Mouse (Mus musculus) kidney, postnatal 0 days (tissue): ENCODE data around the gene Gm11034. TPM values are rescaled to one million over a fixed set of nuclear protein-coding genes. Genes with fewer than 3 reads are reported as not detected.

Experiments used
- ATAC-seq: fragments of 200-750 bp; cut with Nextera tagmentation; replicated peaks from 2 replicates; pipeline ENCODE4 v1.8.0; 2017; ENCODE audit warnings: low read depth, moderate number of reproducible peaks, moderate TSS enrichment, moderate library complexity; ENCODE audit not compliant: low FRiP score
- DNase-seq: peaks from one replicate; pipeline ENCODE4 v3.0.0-alpha.2; 2016; ENCODE audit warnings: low spot score
- H3K27ac ChIP-seq: fragments of 300-500 bp; sonication (generic); 2 replicates; pipeline ENCODE4 v1.5.1; 2014; ENCODE audit warnings: mild to moderate bottlenecking
- H3K27me3 ChIP-seq: fragments of 300-500 bp; sonication (generic); 2 replicates; pipeline ENCODE4 v1.6.1; 2014; ENCODE audit warnings: low read length, mixed read lengths; ENCODE audit not compliant: insufficient read depth
- H3K36me3 ChIP-seq: fragments of 300-500 bp; sonication (generic); 2 replicates; pipeline ENCODE4 v1.6.1; 2014; ENCODE audit warnings: low read length, mixed read lengths; ENCODE audit not compliant: insufficient read depth
- H3K4me1 ChIP-seq: fragments of 300-500 bp; sonication (generic); replicated peaks from 2 replicates; pipeline ENCODE4 v1.6.1; 2014; ENCODE audit warnings: antibody characterized with exemption, low read length, mixed read lengths; ENCODE audit not compliant: insufficient read depth
- H3K4me2 ChIP-seq: fragments of 300-500 bp; sonication (generic); 2 replicates; pipeline ENCODE4 v1.6.1; 2014; ENCODE audit warnings: mild to moderate bottlenecking, low read length, moderate library complexity, mixed read lengths
- H3K4me3 ChIP-seq: fragments of 300-500 bp; sonication (generic); replicated peaks from 2 replicates; pipeline ENCODE4 v1.5.1; 2014; ENCODE audit warnings: low read depth, low read length
- H3K9ac ChIP-seq: fragments of 300-500 bp; sonication (generic); 2 replicates; pipeline ENCODE4 v1.6.1; 2014; ENCODE audit warnings: low read depth, low read length
- H3K9me3 ChIP-seq: fragments of 300-500 bp; sonication (generic); replicated peaks from 2 replicates; pipeline ENCODE4 v1.6.1; 2016; ENCODE audit warnings: low read length, inconsistent platforms, mixed read lengths
- CTCF ChIP-seq: IDR thresholded peaks from 2 replicates; pipeline ENCODE4 v1.5.1; 2016; ENCODE audit warnings: antibody characterized with exemption, low read depth, mild to moderate bottlenecking, moderate library complexity
- WGBS: fragments of 180-500 bp; shearing (Covaris S2); extraction: QIAGEN DNeasy Blood & Tissue Kit; methylation state at CpG from one replicate; pipeline ENCODE4 v1.1.7; 2014; 5-methylcytosine and 5-hydroxymethylcytosine counted together
- polyA plus RNA-seq: library from polyadenylated mRNA; unstranded; fragments of >200 nt; fragmentation: Nextera tagmentation; extraction: Ambion mirVana; gene quantifications from 2 replicates; pipeline ENCODE4 v1.2.1, GENCODE M21; 2015

Gene Gm11034
- polyA plus RNA-seq, 1 experiment from 2014 or later = not detected

- Histone ChIP-seq H3K4me3 (no peak overlapping the region), H3K4me2 (no peak overlapping the region), H3K27ac (no peak overlapping the region), H3K36me3 (no peaks in the 10 kb centered on the region), H3K4me1 (no peaks in the 10 kb centered on the region), H3K27me3 (no peaks in the 10 kb centered on the region), H3K9ac (no peak overlapping the region), H3K9me3 (no peaks in the 10 kb centered on the region)
- ATAC-seq (no peak), DNase-seq (no peak)
- WGBS = 32% methylated on average over 1 of the region's 1 CpGs
- TF ChIP-seq CTCF = no peak
Observed at GRCm38 (mm10) chr8:72215871-72216270, 2.4 kb upstream of the Gm11034 start.

GRCm38 (mm10) chr8:72215060-72215459 is 1.6 kb upstream of the Gm11034 start:
- H3K9me3 ChIP-seq = no peaks in the 10 kb centered on the region
- no peaks in the 10 kb centered on the region for H3K27me3 ChIP-seq
- 30% methylated on average over 2 of the region's 2 CpGs for WGBS
- peak; percentile 11 for DNase-seq
- no peak for ATAC-seq
- no peak overlapping the region for H3K4me2 ChIP-seq
- no peak overlapping the region for H3K4me3 ChIP-seq
- no peaks in the 10 kb centered on the region for H3K36me3 ChIP-seq
- H3K27ac ChIP-seq = no peak overlapping the region
- H3K4me1 ChIP-seq = no peaks in the 10 kb centered on the region
- TF ChIP-seq CTCF = peak; percentile 60; the same call in 1 of the 2 replicates
- H3K9ac ChIP-seq = no peak overlapping the region

GRCm38 (mm10) chr8:72212751-72213150 is 685 bp downstream of the Gm11034 start, which contains the start of gene Cib3:
Gene Cib3, minus strand, starts transcription at chr8:72212837.
- Histone ChIP-seq H3K36me3 (no peaks in the 10 kb centered on the region), H3K4me1 (no peaks in the 10 kb centered on the region), H3K4me3 (no peak within 1 kb of the TSS), H3K27me3 (no peaks in the 10 kb centered on the region), H3K9ac (no peak within 1 kb of the TSS), H3K9me3 (no peaks in the 10 kb centered on the region), H3K27ac (no peak within 1 kb of the TSS), H3K4me2 (no peak within 1 kb of the TSS)
- WGBS = 37% methylated on average over 4 of the region's 4 CpGs
- no peak for TF ChIP-seq CTCF
- ATAC-seq (no peak), DNase-seq (no peak)

GRCm38 (mm10) chr8:72211846-72212245 is 1.6 kb downstream of the Gm11034 start:
- H3K9me3 ChIP-seq = no peaks in the 10 kb centered on the region
- no peak overlapping the region for H3K27ac ChIP-seq
- H3K4me3 ChIP-seq = no peak overlapping the region
- H3K36me3 ChIP-seq = no peaks in the 10 kb centered on the region
- ATAC-seq = no peak
- TF ChIP-seq CTCF = no peak
- H3K9ac ChIP-seq = no peak overlapping the region
- no peak for DNase-seq
- WGBS = 88% methylated on average over 1 of the region's 1 CpGs
- H3K4me2 ChIP-seq = no peak overlapping the region
- H3K4me1 ChIP-seq = no peaks in the 10 kb centered on the region
- H3K27me3 ChIP-seq = no peaks in the 10 kb centered on the region

- Histone ChIP-seq H3K27me3 (no peaks in the 10 kb centered on the region), H3K4me1 (no peaks in the 10 kb centered on the region), H3K27ac (no peak overlapping the region), H3K4me2 (no peak overlapping the region), H3K9ac (no peak overlapping the region), H3K36me3 (no peaks in the 10 kb centered on the region), H3K4me3 (no peak overlapping the region), H3K9me3 (no peaks in the 10 kb centered on the region)
- 72% methylated on average over 2 of the region's 2 CpGs for WGBS
- ATAC-seq (no peak), DNase-seq (no peak)
- TF ChIP-seq CTCF = no peak
Observed at GRCm38 (mm10) chr8:72210710-72211109, 2.7 kb downstream of the Gm11034 start.

GRCm38 (mm10) chr8:72210222-72210621 is 3.2 kb downstream of the Gm11034 start:
- H3K9ac ChIP-seq = no peak overlapping the region
- no peak overlapping the region for H3K4me2 ChIP-seq
- H3K36me3 ChIP-seq = no peaks in the 10 kb centered on the region
- TF ChIP-seq CTCF = no peak
- H3K27ac ChIP-seq = no peak overlapping the region
- H3K27me3 ChIP-seq = no peaks in the 10 kb centered on the region
- ATAC-seq (no peak), DNase-seq (no peak)
- H3K4me3 ChIP-seq = no peak overlapping the region
- WGBS = 77% methylated on average over 4 of the region's 4 CpGs
- no peaks in the 10 kb centered on the region for H3K4me1 ChIP-seq
- H3K9me3 ChIP-seq = no peaks in the 10 kb centered on the region

- no peak for TF ChIP-seq CTCF
- ATAC-seq = no peak
- Histone ChIP-seq H3K9me3 (no peaks in the 10 kb centered on the region), H3K9ac (no peak overlapping the region), H3K36me3 (no peaks in the 10 kb centered on the region), H3K27ac (no peak overlapping the region), H3K4me3 (no peak overlapping the region), H3K4me1 (no peaks in the 10 kb centered on the region), H3K4me2 (no peak overlapping the region), H3K27me3 (no peaks in the 10 kb centered on the region)
- DNase-seq = no peak
- WGBS = 57% methylated on average over 1 of the region's 1 CpGs
Observed at GRCm38 (mm10) chr8:72208582-72208981, 4.9 kb downstream of the Gm11034 start.
